Comparison of ENCODE assay signal across 10 mouse cellular contexts in genomic region chr5:38151264-38151663, GRCm38 (mm10). TPM values are rescaled to one million over a fixed set of nuclear protein-coding genes. Genes with fewer than 3 reads are reported as not detected.
DNase-seq lines count a peak whose midpoint lies in the region; ATAC-seq and TF ChIP-seq lines count a peak whose summit lies in the region.
"Had no signal": no experiment of that assay in that cellular context is flagged by ENCODE, and none has a peak within 500 bp of the region (broad histone marks: within the 10 kb centered on the region; RNA-seq: fewer than 3 reads in every experiment).

No protein-coding gene starts in this region.

- no peaks in the 10 kb centered on the region for H3K9me3 ChIP-seq in forebrain, embryonic 15.5 days
- no peaks in the 10 kb centered on the region for H3K9me3 ChIP-seq in forebrain, embryonic 11.5 days (ENCODE audit: control insufficient read depth, low read length)
- H3K9me3 ChIP-seq in intestine, embryonic 16.5 days (ENCODE audit: control insufficient read depth, low read length) = no peaks in the 10 kb centered on the region

- ATAC-seq in forebrain, embryonic 15.5 days (replicated peaks) = 0 out of 2 replicates have a peak, but pooled peaks have one; percentile 18
- no peak for ATAC-seq in forebrain, embryonic 11.5 days (replicated peaks; ENCODE audit: low FRiP score)
- ATAC-seq in intestine, embryonic 16.5 days = no peak
- ATAC-seq: activated CD4-positive, CD25-positive, alpha-beta regulatory T cell, adult 4 months had no signal

- no peaks in the 10 kb centered on the region for H3K27me3 ChIP-seq in forebrain, embryonic 15.5 days
- H3K27me3 ChIP-seq in forebrain, embryonic 11.5 days (ENCODE audit: control insufficient read depth, insufficient read depth, low read length) = no peaks in the 10 kb centered on the region
- no peaks in the 10 kb centered on the region for H3K27me3 ChIP-seq in C2C12 (ENCODE audit: control insufficient read depth, insufficient read depth, insufficient read length)
- no peaks in the 10 kb centered on the region for H3K27me3 ChIP-seq in intestine, embryonic 16.5 days (replicated peaks; ENCODE audit: control insufficient read depth, insufficient read depth, low read length)

- no peaks in the 10 kb centered on the region for H3K79me3 ChIP-seq in C2C12 (ENCODE audit: low read depth)

- no peak for TF ChIP-seq CTCF in C2C12 (IDR thresholded peaks at IDR 0.05; ENCODE audit: control insufficient read depth, insufficient read depth, insufficient read length)
- TF ChIP-seq CTCF in brain, embryonic 14.5 days (IDR thresholded peaks at IDR 0.05; ENCODE audit: borderline replicate concordance, extremely low read depth, insufficient read depth, insufficient read length) = no peak

- H3K9ac ChIP-seq in forebrain, embryonic 15.5 days (replicated peaks) = no peak overlapping the region
- no peak overlapping the region for H3K9ac ChIP-seq in forebrain, embryonic 11.5 days (ENCODE audit: low read length)
- H3K9ac ChIP-seq in intestine, embryonic 16.5 days (ENCODE audit: low read depth, low read length) = no peak overlapping the region

- H3K79me2 ChIP-seq in C2C12 (ENCODE audit: control insufficient read depth, insufficient read depth) = no peaks in the 10 kb centered on the region

- no peak overlapping the region for H3ac ChIP-seq in C2C12 (ENCODE audit: control insufficient read depth, insufficient read length, low read depth)

- 49% methylated on average over 3 of the region's 3 CpGs for WGBS in forebrain, embryonic 15.5 days
- 65% methylated on average over 3 of the region's 3 CpGs for WGBS in forebrain, embryonic 11.5 days
- WGBS in intestine, embryonic 16.5 days = 49% methylated on average over 3 of the region's 3 CpGs

- DNase-seq in forebrain, embryonic 11.5 days (ENCODE audit: low spot score) = no peak
- peak; percentile 53 for DNase-seq in brain, embryonic 14.5 days (ENCODE audit: low read depth)
- DNase-seq in left cerebral cortex, adult 9 months (ENCODE audit: low spot score in 2 of 2) = peak; percentile 75 to 76
- no peak for DNase-seq in urinary bladder, postnatal 4 days (ENCODE audit: low spot score in 2 of 2)
- no peak for DNase-seq in urinary bladder, adult 18-20 months (ENCODE audit: low spot score in 2 of 2)
- DNase-seq: kidney, postnatal 25 days had no signal

- peaks cover 83% of the 10 kb centered on the region for H3K4me1 ChIP-seq in forebrain, embryonic 15.5 days
- peaks cover 3% of the 10 kb centered on the region; the same call in 1 of the 2 replicates for H3K4me1 ChIP-seq in forebrain, embryonic 11.5 days (replicated peaks; ENCODE audit: control insufficient read depth, insufficient read depth, low read length)
- H3K4me1 ChIP-seq in intestine, embryonic 16.5 days (ENCODE audit: control insufficient read depth, insufficient read depth, low read length) = no peaks in the 10 kb centered on the region

- peak overlapping the region; percentile 28; the same call in 1 of the 2 replicates for H3K4me2 ChIP-seq in forebrain, embryonic 15.5 days (replicated peaks)
- no peak overlapping the region for H3K4me2 ChIP-seq in forebrain, embryonic 11.5 days (ENCODE audit: low read depth, low read length, severe bottlenecking)
- no peak overlapping the region for H3K4me2 ChIP-seq in intestine, embryonic 16.5 days (ENCODE audit: low read depth, low read length)

- H3K36me3 ChIP-seq in forebrain, embryonic 15.5 days = peaks cover 92% of the 10 kb centered on the region
- peaks cover 38% of the 10 kb centered on the region for H3K36me3 ChIP-seq in forebrain, embryonic 11.5 days (ENCODE audit: control insufficient read depth, insufficient read depth, low read length)
- no peaks in the 10 kb centered on the region for H3K36me3 ChIP-seq in C2C12 (ENCODE audit: control insufficient read depth, insufficient read depth)
- H3K36me3 ChIP-seq in intestine, embryonic 16.5 days (ENCODE audit: control insufficient read depth, insufficient read depth, low read length) = peaks cover 5% of the 10 kb centered on the region; the same call in 1 of the 2 replicates

- no peak for TF ChIP-seq POLR2A in brain, embryonic 14.5 days (IDR thresholded peaks at IDR 0.05; ENCODE audit: borderline replicate concordance, extremely low read depth, insufficient read depth, insufficient read length, poor library complexity, severe bottlenecking)

- H3K4me3 ChIP-seq in forebrain, embryonic 15.5 days = no peak overlapping the region
- no peak overlapping the region for H3K4me3 ChIP-seq in forebrain, embryonic 11.5 days (ENCODE audit: low read depth, low read length)
- H3K4me3 ChIP-seq in C2C12 (ENCODE audit: insufficient read depth, poor library complexity, severe bottlenecking) = no peak overlapping the region
- H3K4me3 ChIP-seq in intestine, embryonic 16.5 days (ENCODE audit: low read length) = no peak overlapping the region

- H3K27ac ChIP-seq in forebrain, embryonic 15.5 days (replicated peaks) = no peak overlapping the region
- no peak overlapping the region for H3K27ac ChIP-seq in forebrain, embryonic 11.5 days (ENCODE audit: low read depth, low read length)
- H3K27ac ChIP-seq in intestine, embryonic 16.5 days (ENCODE audit: low read length) = no peak overlapping the region

TF ChIP-seq in C2C12, 6 proteins besides CTCF, POLR2A, EP300 and RAD21:
- peak; percentile 66 for TF ChIP-seq CEBPB (IDR thresholded peaks at IDR 0.05; ENCODE audit: low read depth)
- TF ChIP-seq FOSL1 (IDR thresholded peaks at IDR 0.05; ENCODE audit: insufficient read depth, low read length, poor library complexity, severe bottlenecking) = no peak
TF ChIP-seq in C2C12: peak in this region for 1.

RNA-seq across cellular contexts. Expression of gene Nsg1, which starts 8.4 kb away (rescaled TPM):
- 1,162 and 1,219 TPM in 2 replicates for polyA plus RNA-seq in forebrain, embryonic 15.5 days (2015; fragmentation: Nextera tagmentation; extraction: Ambion mirVana)
- 54.3 and 76.1 TPM in 2 replicates for polyA plus RNA-seq in forebrain, embryonic 11.5 days (2014; fragmentation: Nextera tagmentation; extraction: Ambion mirVana)
- polyA plus RNA-seq in C2C12 (2012; fragmentation: generic; extraction: Trizol) = 39.7 TPM
- polyA plus RNA-seq in brain, embryonic 14.5 days (2012; rRNA removed) = 719 and 725 TPM in 2 replicates
- 44.1 and 50.3 TPM in 2 replicates for polyA plus RNA-seq in intestine, embryonic 16.5 days (2015; fragmentation: Nextera tagmentation; extraction: Ambion mirVana)

Comparison
In these comparisons a context has a peak if more than half of its experiments do, and no peak if none do; other contexts are left out.
1. DNase-seq: peak in brain, embryonic 14.5 days (single experiment) and left cerebral cortex, adult 9 months (2 of 2); none in forebrain, embryonic 11.5 days (single experiment), urinary bladder, postnatal 4 days (0 of 2) and urinary bladder, adult 18-20 months (0 of 2).